Mouse (Mus musculus) kidney, adult 2 months (tissue): Measurements from ENCODE around the gene Cdh4.

Experiments used
- CTCF ChIP-seq: fragments of 200-500 bp; conservative IDR thresholded peaks from 2 replicates; pipeline ENCODE4 v1.5.1; 2011; ENCODE audit warnings: low read depth, mild to moderate bottlenecking, control low read depth, low read length, moderate library complexity, mixed read lengths; ENCODE audit not compliant: insufficient read depth, insufficient read length
- POLR2A ChIP-seq: fragments of 200-500 bp; IDR thresholded peaks from one replicate; pipeline ENCODE4 v1.6.1; 2011; ENCODE audit warnings: low read depth, low read length, control low read depth

GRCm38 (mm10) chr2:179518456-179519032 is 76.3 kb downstream of the Cdh4 start:
- TF ChIP-seq CTCF (no peak), POLR2A (no peak)
